Mouse (Mus musculus) lung, embryonic 16.5 days (tissue): ENCODE results near the gene Eif4enif1. TPM values are rescaled to one million over a fixed set of nuclear protein-coding genes. Genes with fewer than 3 reads are reported as not detected.

Experiments
- ATAC-seq: fragments of 200-750 bp; cut with Nextera tagmentation; 2 replicates; pipeline ENCODE4 v1.8.0; 2017; ENCODE audit warnings: low read depth, mild to moderate bottlenecking, moderate library complexity
- H3K27ac ChIP-seq: fragments of 300-500 bp; sonication (generic); 2 replicates; pipeline ENCODE4 v1.5.1; 2014; ENCODE audit warnings: mild to moderate bottlenecking, control low read depth, low read length
- H3K27me3 ChIP-seq: fragments of 300-500 bp; sonication (generic); 2 replicates; pipeline ENCODE4 v1.6.1; 2014; ENCODE audit warnings: low read depth, low read length, mixed read lengths; ENCODE audit not compliant: control insufficient read depth, insufficient read depth
- H3K36me3 ChIP-seq: fragments of 300-500 bp; sonication (generic); 2 replicates; pipeline ENCODE4 v1.6.1; 2014; ENCODE audit warnings: low read length; ENCODE audit not compliant: control insufficient read depth, insufficient read depth
- H3K4me1 ChIP-seq: fragments of 300-500 bp; sonication (generic); replicated peaks from 2 replicates; pipeline ENCODE4 v1.6.1; 2014; ENCODE audit warnings: low read length, mixed read lengths; ENCODE audit not compliant: control insufficient read depth, insufficient read depth
- H3K4me2 ChIP-seq: fragments of 300-500 bp; sonication (generic); 2 replicates; pipeline ENCODE4 v1.6.1; 2014; ENCODE audit warnings: low read depth, low read length, control low read depth
- H3K4me3 ChIP-seq: fragments of 300-500 bp; sonication (generic); 2 replicates; pipeline ENCODE4 v1.5.1; 2014; ENCODE audit warnings: mild to moderate bottlenecking, low read length, control low read depth
- H3K9ac ChIP-seq: fragments of 300-500 bp; sonication (generic); 2 replicates; pipeline ENCODE4 v1.6.1; 2014; ENCODE audit warnings: low read length, control low read depth
- H3K9me3 ChIP-seq: fragments of 300-500 bp; sonication (generic); 2 replicates; pipeline ENCODE4 v1.6.1; 2016; ENCODE audit warnings: low read length; ENCODE audit not compliant: control insufficient read depth
- whole genome bisulfite sequencing: fragments of 180-500 bp; shearing (Covaris S2); extraction: QIAGEN DNeasy Blood & Tissue Kit; methylation state at CpG from one replicate; pipeline ENCODE4 v1.1.7; 2014; 5-methylcytosine and 5-hydroxymethylcytosine counted together
- polyA plus RNA-seq: library from polyadenylated mRNA; unstranded; fragments of >200 nt; fragmentation: Nextera tagmentation; extraction: Ambion mirVana; gene quantifications from 2 replicates; pipeline ENCODE4 v1.2.1, GENCODE M21; 2015

Gene Eif4enif1
- polyA plus RNA-seq, 1 experiment from 2014 or later = 37.5 TPM

GRCm38 (mm10) chr11:3203771-3204170 lies 1.6 kb downstream of the Eif4enif1 start:
- WGBS = 88% methylated on average over 2 of the region's 2 CpGs
- Histone ChIP-seq H3K4me3 (peak overlapping the region; percentile 48), H3K9ac (no peak overlapping the region), H3K4me2 (peak overlapping the region; percentile 31), H3K9me3 (no peaks in the 10 kb centered on the region), H3K27ac (no peak overlapping the region), H3K27me3 (no peaks in the 10 kb centered on the region), H3K36me3 (peaks cover 5% of the 10 kb centered on the region; the same call in 1 of the 2 replicates), H3K4me1 (no peaks in the 10 kb centered on the region; the same call in 1 of the 2 replicates)
- ATAC-seq = no peak

GRCm38 (mm10) chr11:3205207-3205606 lies 3.0 kb downstream of the Eif4enif1 start:
- Histone ChIP-seq H3K4me1 (no peaks in the 10 kb centered on the region; the same call in 1 of the 2 replicates), H3K4me2 (no peak overlapping the region), H3K36me3 (peaks cover 5% of the 10 kb centered on the region; the same call in 1 of the 2 replicates), H3K27me3 (no peaks in the 10 kb centered on the region), H3K9me3 (no peaks in the 10 kb centered on the region), H3K9ac (no peak overlapping the region), H3K4me3 (no peak overlapping the region), H3K27ac (no peak overlapping the region)
- no peak for ATAC-seq
- 85% methylated on average over 3 of the region's 3 CpGs for WGBS

- no peak overlapping the region for H3K4me2 ChIP-seq
- H3K4me1 ChIP-seq = no peaks in the 10 kb centered on the region; the same call in 1 of the 2 replicates
- H3K9me3 ChIP-seq = no peaks in the 10 kb centered on the region
- peaks cover 5% of the 10 kb centered on the region for H3K36me3 ChIP-seq
- no peaks in the 10 kb centered on the region for H3K27me3 ChIP-seq
- H3K4me3 ChIP-seq = no peak overlapping the region
- no peak overlapping the region for H3K27ac ChIP-seq
- no peak overlapping the region for H3K9ac ChIP-seq
- no peak for ATAC-seq
- WGBS = 94% methylated on average over 3 of the region's 3 CpGs
These were observed 4.6 kb downstream of the Eif4enif1 start for GRCm38 (mm10) chr11:3206783-3207182.

GRCm38 (mm10) chr11:3212526-3212925 lies 10.3 kb downstream of the Eif4enif1 start:
- Histone ChIP-seq H3K27me3 (no peaks in the 10 kb centered on the region), H3K4me1 (no peaks in the 10 kb centered on the region), H3K4me3 (no peak overlapping the region), H3K4me2 (no peak overlapping the region), H3K9me3 (no peaks in the 10 kb centered on the region), H3K27ac (no peak overlapping the region), H3K36me3 (peaks cover 23% of the 10 kb centered on the region), H3K9ac (no peak overlapping the region)
- 54% methylated on average over 1 of the region's 1 CpGs for WGBS
- no peak for ATAC-seq

- no peak overlapping the region for H3K4me2 ChIP-seq
- H3K9me3 ChIP-seq = no peaks in the 10 kb centered on the region
- H3K9ac ChIP-seq = no peak overlapping the region
- no peak overlapping the region for H3K4me3 ChIP-seq
- 54% methylated on average over 5 of the region's 5 CpGs for WGBS
- no peak overlapping the region for H3K27ac ChIP-seq
- H3K4me1 ChIP-seq = no peaks in the 10 kb centered on the region
- H3K27me3 ChIP-seq = no peaks in the 10 kb centered on the region
- no peak for ATAC-seq
- peaks cover 50% of the 10 kb centered on the region for H3K36me3 ChIP-seq
These were observed 20.9 kb downstream of the Eif4enif1 start for GRCm38 (mm10) chr11:3223105-3223504.

GRCm38 (mm10) chr11:3227113-3227512 lies 24.9 kb downstream of the Eif4enif1 start:
- 91% methylated on average over 3 of the region's 3 CpGs for WGBS
- no peak overlapping the region for H3K4me2 ChIP-seq
- peaks cover 46% of the 10 kb centered on the region for H3K36me3 ChIP-seq
- H3K9ac ChIP-seq = no peak overlapping the region
- no peaks in the 10 kb centered on the region for H3K27me3 ChIP-seq
- no peak overlapping the region for H3K4me3 ChIP-seq
- no peaks in the 10 kb centered on the region for H3K4me1 ChIP-seq
- H3K9me3 ChIP-seq = no peaks in the 10 kb centered on the region
- ATAC-seq = no peak
- H3K27ac ChIP-seq = no peak overlapping the region

- WGBS = 84% methylated on average over 3 of the region's 3 CpGs
- peaks cover 45% of the 10 kb centered on the region for H3K36me3 ChIP-seq
- no peak for ATAC-seq
These were observed 30.1 kb downstream of the Eif4enif1 start for GRCm38 (mm10) chr11:3232248-3232647.

GRCm38 (mm10) chr11:3233704-3234103 lies 31.5 kb downstream of the Eif4enif1 start:
- ATAC-seq = no peak
- Histone ChIP-seq H3K36me3 (peaks cover 50% of the 10 kb centered on the region), H3K9ac (no peak overlapping the region), H3K4me1 (no peaks in the 10 kb centered on the region), H3K4me3 (no peak overlapping the region), H3K27ac (no peak overlapping the region), H3K27me3 (no peaks in the 10 kb centered on the region), H3K9me3 (no peaks in the 10 kb centered on the region), H3K4me2 (no peak overlapping the region)
- WGBS = 82% methylated on average over 4 of the region's 4 CpGs

More at GRCm38 (mm10) chr11:3232248-3232647, 30.1 kb downstream of the Eif4enif1 start:
- Histone ChIP-seq H3K4me1 (no peaks in the 10 kb centered on the region), H3K9me3 (no peaks in the 10 kb centered on the region), H3K9ac (no peak overlapping the region), H3K27ac (no peak overlapping the region), H3K4me2 (no peak overlapping the region), H3K27me3 (no peaks in the 10 kb centered on the region), H3K4me3 (no peak overlapping the region)

- Histone ChIP-seq H3K9ac (no peak overlapping the region), H3K36me3 (peaks cover 54% of the 10 kb centered on the region), H3K27ac (no peak overlapping the region), H3K27me3 (no peaks in the 10 kb centered on the region), H3K4me3 (no peak overlapping the region), H3K9me3 (no peaks in the 10 kb centered on the region), H3K4me1 (no peaks in the 10 kb centered on the region), H3K4me2 (no peak overlapping the region)
- ATAC-seq = no peak
- 79% methylated on average over 5 of the region's 5 CpGs for WGBS
These were observed 33.1 kb downstream of the Eif4enif1 start for GRCm38 (mm10) chr11:3235277-3235676.

GRCm38 (mm10) chr11:3242395-3242794 lies 40.2 kb downstream of the Eif4enif1 start:
- no peak overlapping the region for H3K27ac ChIP-seq
- no peak for ATAC-seq
- 92% methylated on average over 7 of the region's 7 CpGs for WGBS
- no peaks in the 10 kb centered on the region; the same call in 1 of the 2 replicates for H3K9me3 ChIP-seq
- peaks cover 73% of the 10 kb centered on the region for H3K36me3 ChIP-seq
- H3K4me3 ChIP-seq = no peak overlapping the region
- no peak overlapping the region for H3K9ac ChIP-seq
- H3K4me2 ChIP-seq = no peak overlapping the region
- H3K27me3 ChIP-seq = no peaks in the 10 kb centered on the region
- H3K4me1 ChIP-seq = no peaks in the 10 kb centered on the region
